Mouse (Mus musculus) layer of hippocampus, adult 2 months (tissue): ENCODE measurements at regions not wholly inside any gene's neighbourhood (a gene's known extent, or its start where the extent isn't known, plus 50 kb on each side); places are given as distances from the start of the nearest gene placed in this dataset.

Experiments
- DNase-seq, 2 experiments: peaks; one replicate each; pipeline ENCODE4 v3.0.0; 2022; ENCODE audit warnings: low spot score in 2 of 2
- H3K27ac ChIP-seq: fragments of 200-600 bp; 2 replicates; pipeline ENCODE4 v1.8.1; 2022
- H3K4me3 ChIP-seq: fragments of 200-600 bp; 2 replicates; pipeline ENCODE4 v1.8.1; 2022; ENCODE audit warnings: mild to moderate bottlenecking
- CTCF ChIP-seq: fragments of 200-600 bp; conservative IDR thresholded peaks from 2 replicates; pipeline ENCODE4 v1.8.1; 2022; ENCODE audit warnings: antibody characterized with exemption, mild to moderate bottlenecking, moderate library complexity

- Histone ChIP-seq H3K27ac (no peak overlapping the region), H3K4me3 (no peak overlapping the region)
- DNase-seq, result no peak
- no peak for TF ChIP-seq CTCF
Observed at GRCm38 (mm10) chr19:36681056-36681455, 55.4 kb downstream of the Ppp1r3c start.

DNA sequence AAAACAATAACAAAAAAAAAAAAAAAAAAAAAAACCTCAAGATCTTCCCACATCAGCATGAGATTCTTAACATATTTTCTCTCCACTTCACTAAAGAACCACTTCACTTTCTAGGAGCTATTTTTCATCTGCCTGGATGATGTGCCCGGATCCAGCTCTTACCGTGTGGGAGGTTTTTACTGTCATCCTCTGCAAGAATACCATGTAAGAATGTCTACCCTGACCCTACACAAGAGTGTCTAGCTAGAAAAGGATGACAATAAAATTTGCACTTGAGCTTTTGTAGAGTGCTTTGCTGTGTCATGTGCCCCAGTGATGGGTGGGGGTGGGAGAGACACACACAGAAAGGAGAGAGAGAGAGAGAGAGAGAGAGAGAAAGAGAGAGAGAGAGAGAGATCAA lies 56.1 kb downstream of the Ppp1r3c start:
- TF ChIP-seq CTCF, result no peak
- no peak overlapping the region for H3K27ac ChIP-seq

GRCm38 (mm10) chr19:36679028-36679820 lies 57.2 kb downstream of the Ppp1r3c start:
- no peak for DNase-seq
- no peak for TF ChIP-seq CTCF
- Histone ChIP-seq H3K4me3 (no peak overlapping the region), H3K27ac (peak overlapping the region; percentile 88)

More for the DNA sequence above, 56.1 kb downstream of the Ppp1r3c start:
- no peak for DNase-seq
- no peak overlapping the region for H3K4me3 ChIP-seq

DNA sequence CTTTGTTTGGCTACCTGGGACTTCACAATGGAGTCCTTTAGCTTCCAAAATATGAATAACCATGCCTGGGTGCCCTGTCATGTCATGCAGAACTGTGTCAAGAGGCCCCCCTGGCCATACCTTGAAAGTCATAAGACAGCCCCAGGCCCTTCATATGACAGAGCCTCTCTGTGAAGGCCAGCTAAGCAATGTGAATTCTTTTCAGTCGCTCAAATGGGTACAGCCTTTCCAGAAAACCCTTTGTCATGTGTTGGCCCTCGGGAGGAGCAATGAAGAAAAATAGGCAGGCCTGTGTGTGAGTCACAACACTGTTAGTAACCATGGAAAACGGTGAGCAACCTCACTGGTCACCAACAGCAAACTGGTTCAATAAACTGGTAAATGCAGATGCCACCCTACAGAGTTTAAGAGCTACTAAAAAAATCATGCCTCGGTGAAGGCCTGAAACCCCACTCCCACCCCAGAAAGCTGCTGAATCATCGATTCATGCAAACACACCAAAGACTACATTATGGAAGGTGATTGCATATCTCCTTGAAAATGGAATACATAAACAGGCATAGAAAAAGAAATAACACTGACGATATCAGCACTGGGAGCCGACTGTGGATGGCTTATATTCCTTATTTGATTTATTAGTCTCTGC lies 57.9 kb downstream of the Ppp1r3c start:
- no peak for TF ChIP-seq CTCF
- no peak for DNase-seq
- H3K4me3 ChIP-seq, result no peak overlapping the region
- peak overlapping the region; percentile 88 for H3K27ac ChIP-seq

DNA sequence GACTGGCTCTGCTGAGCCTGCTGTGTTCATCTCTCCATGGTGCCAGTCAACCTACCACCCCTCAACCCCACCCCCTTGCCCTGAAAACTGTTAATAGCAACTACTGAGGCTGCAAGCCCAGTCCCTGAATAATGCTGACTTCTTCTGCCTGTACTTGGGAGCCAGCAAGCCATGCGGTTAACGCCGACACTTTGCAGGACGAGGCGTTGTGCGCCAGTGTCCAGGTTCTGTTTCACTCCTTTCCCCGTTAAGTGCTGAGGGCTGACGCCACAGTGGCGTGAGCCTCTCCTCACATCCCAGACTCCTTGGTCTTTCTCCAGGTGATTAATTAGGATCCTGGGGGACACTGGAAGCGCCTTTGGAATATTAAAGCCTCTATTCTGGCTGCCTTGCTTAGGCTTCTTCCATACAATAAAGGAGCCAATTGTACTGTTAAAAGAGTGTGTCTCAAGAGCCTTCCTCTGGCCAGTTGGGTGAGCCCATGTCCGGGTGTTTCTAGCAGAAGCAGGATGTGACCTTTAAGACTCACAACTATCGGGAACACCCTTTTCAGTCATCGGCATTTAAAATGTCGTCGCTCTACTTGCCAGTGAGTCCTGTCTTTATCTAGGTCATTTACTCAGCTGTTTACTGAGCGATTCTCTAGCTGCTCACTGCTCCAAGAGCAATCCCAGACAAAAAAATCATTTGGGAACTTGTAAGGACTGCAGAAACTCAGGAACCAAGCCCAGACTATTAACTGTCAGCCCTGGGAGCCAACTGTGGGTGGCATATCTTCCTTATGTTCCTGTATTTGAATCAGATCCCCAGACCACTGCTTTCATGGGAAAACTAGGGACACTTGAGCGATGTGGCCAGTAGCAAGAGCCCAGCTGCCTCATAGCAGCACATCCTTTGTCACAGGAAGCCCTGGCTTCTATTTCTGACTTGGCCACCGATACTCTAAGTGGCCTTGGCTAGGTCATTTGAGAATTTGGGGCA lies 59.1 kb downstream of the Ppp1r3c start:
- peak overlapping the region; percentile 88 for H3K27ac ChIP-seq
- TF ChIP-seq CTCF, result no peak
- DNase-seq, result peak in 1 of 2 experiments; percentile 45
- no peak overlapping the region; the same call in 1 of the 2 replicates for H3K4me3 ChIP-seq

DNA sequence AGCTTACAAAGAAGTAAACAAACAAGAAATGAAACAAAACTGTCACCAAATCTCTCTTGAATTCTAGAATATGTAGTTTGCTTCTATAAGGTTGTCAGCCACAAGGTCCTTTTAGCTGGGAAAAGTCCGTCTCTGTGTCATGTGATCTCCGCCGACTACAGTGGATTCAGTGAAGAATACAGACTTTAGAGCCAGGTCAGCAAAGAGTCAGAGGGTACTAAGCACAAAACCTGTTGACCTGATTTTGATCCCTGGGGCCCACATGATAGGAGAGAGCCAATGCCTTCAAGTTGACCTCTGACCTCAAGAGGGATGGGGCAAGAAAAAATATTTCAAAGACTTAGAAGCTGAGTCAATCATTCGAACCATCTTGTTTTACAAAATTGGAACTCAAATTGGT lies 61.5 kb downstream of the Ppp1r3c start:
- Histone ChIP-seq H3K4me3 (no peak overlapping the region), H3K27ac (no peak overlapping the region)
- TF ChIP-seq CTCF, result no peak
- DNase-seq, result no peak

DNA sequence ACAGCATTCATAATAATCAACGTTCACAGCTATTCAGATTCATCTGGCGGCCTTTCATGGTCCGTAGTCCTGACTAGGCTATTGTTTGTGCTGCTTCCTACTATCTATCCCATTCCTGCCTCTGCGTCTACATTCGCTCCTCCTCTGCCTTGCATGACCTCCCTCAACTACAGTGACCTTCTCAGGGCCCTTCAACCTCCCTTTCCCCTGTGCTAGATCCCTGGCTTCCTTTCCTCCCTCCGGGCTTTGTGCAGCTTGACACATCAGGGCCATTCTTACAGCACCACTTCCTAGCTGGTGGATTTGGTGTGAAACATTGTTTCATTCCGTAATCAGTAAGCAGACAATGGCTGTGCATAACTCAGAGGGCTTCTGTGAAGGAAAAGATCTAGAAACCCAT lies 65.6 kb downstream of the Ppp1r3c start:
- Histone ChIP-seq H3K27ac (no peak overlapping the region), H3K4me3 (no peak overlapping the region)
- no peak for TF ChIP-seq CTCF
- DNase-seq, result no peak
